Mouse (Mus musculus) left cerebral cortex, adult 8-10 months (tissue): Measurements from ENCODE around the gene Aif1. TPM values are rescaled to one million over a fixed set of nuclear protein-coding genes. Genes with fewer than 3 reads are reported as not detected.

Source experiments
- DNase-seq, 2 experiments: peaks; one replicate each; pipeline ENCODE4 v3.0.0; 2022; ENCODE audit warnings: low spot score in 2 of 2
- total RNA-seq, 4 experiments: library from RNA; stranded (reverse); gene quantifications; 2 replicates each; pipeline ENCODE4 v1.2.4; 2022

The Aif1 gene
- total RNA-seq, 4 experiments from 2014 or later: 11.2 to 30.3 (median 17.4) TPM

DNA sequence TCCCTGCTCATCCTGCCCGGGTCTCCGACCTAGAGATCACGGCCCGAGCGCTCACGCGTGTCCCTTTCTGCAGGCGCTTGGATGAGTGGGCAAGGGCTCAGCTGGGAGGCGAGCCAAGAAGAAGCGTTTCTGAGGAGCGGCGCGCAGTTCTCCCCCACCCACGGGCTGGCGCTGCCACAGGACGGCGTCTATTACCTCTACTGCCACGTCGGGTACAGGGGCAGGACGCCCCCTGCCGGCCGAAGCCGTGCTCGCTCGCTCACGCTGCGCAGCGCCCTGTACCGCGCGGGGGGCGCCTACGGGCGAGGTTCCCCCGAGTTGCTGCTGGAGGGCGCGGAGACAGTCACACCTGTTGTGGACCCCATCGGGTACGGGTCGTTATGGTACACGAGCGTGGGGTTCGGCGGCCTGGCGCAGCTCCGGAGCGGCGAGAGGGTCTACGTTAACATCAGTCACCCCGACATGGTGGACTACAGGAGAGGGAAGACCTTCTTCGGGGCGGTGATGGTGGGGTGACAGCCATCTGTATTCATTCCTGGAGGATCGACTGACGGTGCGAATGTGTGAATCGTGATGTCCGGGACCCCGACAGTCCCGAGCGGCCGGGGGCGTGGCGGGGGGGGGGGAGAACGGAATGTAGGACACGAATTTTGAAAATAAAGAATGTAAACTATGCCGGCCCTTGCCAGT is 19.9 kb upstream of the Aif1 start:
- DNase-seq: peak; percentile 65 to 76

DNA sequence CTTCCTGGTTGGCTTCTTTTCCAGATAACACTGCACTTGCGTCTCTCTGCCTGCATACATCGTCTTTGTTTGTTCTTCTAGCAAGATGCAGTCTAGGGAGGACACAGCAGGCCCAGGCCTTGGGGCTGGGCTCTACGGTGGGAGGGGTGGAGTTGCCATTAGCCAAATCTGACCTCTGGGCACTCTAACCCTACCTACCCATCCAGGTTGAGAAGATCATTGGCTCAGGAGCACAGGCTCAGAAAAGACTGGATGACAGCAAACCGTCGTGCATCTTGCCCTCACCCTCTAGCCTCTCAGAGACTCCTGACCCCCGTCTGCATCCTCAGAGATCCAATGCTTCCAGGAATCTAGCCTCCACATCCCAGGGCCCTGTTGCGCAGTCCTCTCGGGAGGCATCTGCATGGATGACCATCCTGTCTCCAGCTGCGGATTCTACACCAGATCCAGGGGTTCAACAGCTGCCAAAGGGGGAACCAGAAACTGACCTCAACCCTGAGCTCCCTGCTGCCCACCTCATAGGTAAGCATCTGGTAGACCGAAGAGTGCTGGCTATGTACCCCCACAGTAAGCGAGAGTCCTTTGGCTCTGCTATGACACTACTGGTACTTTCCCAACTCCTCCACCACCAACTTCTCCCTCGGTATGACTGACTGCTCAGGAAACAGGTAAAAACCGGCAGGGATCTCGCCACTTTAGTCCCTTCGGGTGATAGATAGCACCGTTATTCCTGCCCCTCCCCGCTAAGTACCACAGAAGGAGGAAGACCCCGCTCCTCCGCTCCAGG is 19.2 kb upstream of the Aif1 start:
- no peak for DNase-seq

DNA sequence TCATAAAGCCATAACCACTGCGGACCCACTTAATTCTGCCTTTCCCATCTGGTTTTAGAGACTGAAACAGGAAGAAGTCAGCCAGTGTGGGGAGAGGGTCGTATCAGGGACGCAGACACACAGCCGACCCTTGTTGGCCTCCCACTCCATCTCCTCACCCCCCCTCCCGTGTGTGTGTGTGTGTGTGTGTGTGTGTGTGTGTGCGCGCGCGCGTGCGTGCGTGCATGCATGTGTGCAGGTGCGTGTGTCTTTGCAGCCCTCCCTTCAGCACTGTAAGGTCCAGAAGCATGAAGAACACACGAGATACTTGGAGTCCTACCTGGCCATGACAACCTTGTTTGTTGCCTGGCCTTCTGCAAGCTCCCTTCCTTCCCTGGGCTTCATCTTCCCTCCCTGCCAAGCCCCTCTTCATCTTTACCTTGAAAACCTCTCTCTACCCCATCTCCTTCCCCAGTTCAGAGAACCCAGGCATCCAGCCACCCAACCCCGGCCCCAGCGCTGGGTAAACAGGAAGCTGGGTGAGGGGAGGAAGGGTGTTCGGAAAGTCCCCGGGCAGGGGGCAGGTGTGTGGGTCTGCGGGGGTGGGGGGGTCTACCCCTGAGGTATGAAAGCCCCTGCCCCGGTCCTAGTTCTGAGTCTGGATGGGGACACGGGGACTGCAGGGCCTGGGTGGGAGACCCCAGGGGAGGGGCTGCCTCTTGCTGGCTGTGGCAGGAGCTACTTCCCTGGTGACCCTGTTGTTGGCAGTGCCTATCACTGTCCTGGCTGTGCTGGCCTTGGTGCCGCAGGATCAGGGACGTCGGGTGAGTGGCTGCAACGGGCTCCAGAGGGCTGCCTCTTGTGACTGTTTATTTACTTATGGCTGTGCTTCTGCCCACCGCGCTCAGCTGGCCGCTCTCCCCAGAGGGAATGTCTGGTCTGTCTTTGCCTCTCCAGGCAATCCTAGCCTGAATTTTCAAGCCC is 18.3 kb upstream of the Aif1 start, which contains the start of gene Ltb:
TSS of gene Ltb (plus strand) at position 559 of the 963 bp plus-strand sequence.
- no peak for DNase-seq

DNA sequence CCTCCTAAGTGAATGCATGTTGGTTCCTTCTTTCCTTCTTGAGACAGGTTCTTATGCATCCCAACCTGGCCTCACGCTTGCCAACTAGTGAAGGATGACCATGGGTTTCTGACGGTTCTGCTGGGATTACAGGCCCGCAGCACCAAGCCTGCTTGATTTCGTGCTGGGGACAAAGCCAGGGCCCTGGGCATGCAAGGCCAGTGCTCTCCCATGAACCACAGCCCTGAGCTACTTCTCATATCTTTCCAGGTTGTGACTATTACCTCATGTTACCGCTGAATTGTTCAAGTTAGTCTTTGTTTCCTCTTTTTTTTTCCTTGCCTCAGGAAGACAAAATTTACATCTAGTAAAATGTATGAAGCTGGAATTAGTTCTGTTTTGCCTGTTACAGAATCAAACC is 17.1 kb upstream of the Aif1 start:
- DNase-seq: no peak

- no peak for DNase-seq
Observed at GRCm38 (mm10) chr17:35191723-35192122, 15.9 kb upstream of the Aif1 start.

- DNase-seq: no peak
Observed at GRCm38 (mm10) chr17:35190096-35190495, 14.2 kb upstream of the Aif1 start.

GRCm38 (mm10) chr17:35189186-35189585 is 13.3 kb upstream of the Aif1 start:
- DNase-seq: no peak

- no peak for DNase-seq
Observed at GRCm38 (mm10) chr17:35187959-35188610, 12.2 kb upstream of the Aif1 start, which contains the start of gene Lst1. Lst1 (minus strand) TSS chr17:35188439.

DNA sequence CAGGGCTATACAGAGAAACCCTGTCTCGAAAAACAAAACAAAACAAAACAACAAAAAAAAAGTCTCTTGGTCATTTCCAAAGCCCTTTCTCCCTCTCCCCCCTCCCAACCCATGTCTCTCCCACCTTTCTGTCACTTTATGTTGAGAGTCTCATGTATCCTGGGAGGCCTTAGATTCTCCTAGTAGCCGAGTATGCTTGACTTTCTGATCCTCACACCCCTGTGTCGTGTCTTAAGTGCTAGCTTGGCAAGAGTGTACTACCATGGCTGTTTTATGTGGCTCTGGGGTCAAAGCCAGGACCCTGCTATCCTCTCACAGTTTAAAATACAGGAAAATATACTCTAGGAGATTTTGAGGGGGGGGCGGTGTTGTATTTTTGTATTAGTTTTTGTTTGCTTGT is 11.5 kb upstream of the Aif1 start:
- no peak for DNase-seq

DNA sequence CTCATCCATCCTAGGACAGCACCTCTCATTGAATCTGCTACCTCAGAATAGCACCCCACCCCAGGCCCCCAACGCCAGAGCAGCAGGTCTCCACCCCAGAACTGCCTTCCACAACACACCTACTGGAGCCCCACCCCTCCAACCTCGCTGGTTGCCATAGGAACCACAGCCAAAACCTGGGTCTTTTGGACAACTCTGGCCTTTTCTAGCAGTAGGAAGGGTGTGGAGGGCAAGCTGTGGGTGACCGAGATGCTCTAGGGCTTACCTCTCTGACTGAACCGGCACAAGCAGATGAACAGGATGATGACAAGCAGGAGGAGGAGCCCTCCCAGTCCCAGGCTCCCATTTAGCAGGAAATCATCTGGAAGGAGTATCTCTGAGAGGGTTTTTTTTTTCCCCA is 10.8 kb upstream of the Aif1 start:
- no peak for DNase-seq

DNA sequence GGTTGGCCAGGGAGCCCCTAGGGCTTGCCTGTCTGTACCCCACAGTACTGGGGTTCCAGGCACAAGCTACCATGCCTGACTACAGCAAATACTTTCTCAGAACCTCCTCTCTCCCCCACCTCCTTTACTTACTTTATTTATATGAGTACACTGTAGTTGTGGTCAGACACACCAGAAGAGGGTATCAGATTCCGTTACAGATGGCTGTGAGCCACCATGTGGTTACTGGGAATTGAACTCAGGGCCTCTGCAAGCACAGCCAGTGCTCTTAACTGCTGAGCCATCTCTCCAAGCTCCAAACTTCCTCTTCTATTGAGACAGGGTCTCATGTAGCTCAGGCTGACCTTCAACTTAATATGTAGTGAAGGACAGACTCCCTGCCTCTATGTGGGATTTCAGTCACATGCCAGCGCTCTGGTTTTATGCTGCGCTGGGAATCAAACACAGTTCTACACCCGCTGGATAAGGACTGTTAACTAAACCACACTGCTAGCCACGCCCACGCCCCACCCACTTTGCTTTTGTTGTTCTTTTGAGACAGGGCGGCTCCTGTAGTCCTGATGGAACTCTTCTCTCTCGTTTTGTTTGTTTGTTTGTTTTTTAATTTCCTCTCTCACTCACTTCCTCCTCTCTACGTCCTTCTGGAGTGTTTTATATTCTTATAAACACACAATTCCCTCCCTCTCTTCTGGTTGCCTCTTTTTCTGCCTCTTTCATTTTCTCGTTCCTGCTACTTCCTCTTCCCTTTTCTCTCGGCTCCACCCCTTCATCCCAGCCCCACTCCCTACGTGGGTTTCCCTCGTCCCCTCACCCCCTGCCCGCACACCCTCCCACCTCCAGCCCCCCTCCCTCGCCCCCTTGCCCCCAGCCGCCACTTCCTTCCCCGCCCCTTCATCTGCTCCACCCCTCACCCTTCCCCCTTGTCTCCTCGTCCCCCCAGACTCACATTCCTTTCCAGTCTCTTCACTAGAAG is 10.1 kb upstream of the Aif1 start:
- no peak for DNase-seq

DNA sequence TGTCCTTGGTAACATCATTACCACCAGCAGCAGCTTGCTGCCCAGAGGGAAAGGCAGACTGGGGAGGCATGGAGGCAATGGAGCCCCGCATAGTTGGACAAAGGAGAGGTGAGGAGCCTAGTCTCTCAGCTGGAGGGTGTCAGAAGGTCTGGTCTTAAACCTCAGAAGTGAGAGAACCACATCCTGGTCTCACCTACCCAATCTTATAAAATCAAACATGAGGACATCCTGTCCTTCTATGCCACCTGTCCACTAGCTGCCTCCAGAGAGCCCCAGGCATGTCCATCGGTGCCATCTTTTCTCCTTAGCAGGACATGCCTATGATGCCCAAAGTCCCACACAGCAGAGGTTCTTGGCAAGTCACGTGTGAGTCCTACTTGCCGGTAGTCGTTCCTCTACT is 4.2 kb upstream of the Aif1 start:
- no peak for DNase-seq

DNA sequence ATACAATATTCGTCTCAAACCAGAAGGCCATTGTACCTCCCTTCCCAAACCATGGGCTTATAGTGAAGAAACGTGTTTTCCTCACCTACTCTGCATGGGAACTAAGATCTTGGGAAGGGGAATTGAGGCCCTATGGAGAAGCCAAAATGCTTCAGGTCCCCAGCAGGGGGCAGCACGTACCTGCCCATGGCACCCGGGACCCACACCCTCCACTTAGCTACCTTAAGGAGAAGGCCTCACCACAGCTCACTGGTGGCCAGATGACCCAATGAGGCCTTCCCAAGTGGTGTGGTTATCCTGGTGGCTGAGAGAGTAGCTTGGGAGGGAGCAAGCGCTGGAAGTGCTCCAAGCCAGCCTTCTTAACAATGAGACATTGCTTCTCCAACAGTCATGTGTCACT is 2.7 kb upstream of the Aif1 start:
- no peak for DNase-seq

DNA sequence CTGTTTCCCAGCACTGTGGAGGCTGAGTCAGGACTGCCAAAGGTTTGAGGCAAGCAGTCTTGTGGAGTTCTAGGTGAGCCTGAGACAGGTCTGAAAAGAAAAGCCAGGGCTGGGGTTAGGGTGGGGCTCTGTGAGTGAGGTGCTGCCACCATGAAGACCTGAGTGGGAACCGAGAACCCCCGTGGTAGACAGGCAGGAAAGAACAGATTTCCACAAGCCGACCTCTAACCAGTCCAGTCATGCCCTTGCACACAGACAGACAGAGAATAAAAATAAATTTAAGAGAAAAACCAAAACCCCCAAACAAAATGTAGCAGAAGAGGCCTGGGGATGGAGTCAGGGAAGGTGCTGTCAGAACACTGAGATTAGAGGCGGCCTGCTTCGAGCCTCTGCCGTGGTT is 486 bp downstream of the Aif1 start:
- DNase-seq: no peak

DNA sequence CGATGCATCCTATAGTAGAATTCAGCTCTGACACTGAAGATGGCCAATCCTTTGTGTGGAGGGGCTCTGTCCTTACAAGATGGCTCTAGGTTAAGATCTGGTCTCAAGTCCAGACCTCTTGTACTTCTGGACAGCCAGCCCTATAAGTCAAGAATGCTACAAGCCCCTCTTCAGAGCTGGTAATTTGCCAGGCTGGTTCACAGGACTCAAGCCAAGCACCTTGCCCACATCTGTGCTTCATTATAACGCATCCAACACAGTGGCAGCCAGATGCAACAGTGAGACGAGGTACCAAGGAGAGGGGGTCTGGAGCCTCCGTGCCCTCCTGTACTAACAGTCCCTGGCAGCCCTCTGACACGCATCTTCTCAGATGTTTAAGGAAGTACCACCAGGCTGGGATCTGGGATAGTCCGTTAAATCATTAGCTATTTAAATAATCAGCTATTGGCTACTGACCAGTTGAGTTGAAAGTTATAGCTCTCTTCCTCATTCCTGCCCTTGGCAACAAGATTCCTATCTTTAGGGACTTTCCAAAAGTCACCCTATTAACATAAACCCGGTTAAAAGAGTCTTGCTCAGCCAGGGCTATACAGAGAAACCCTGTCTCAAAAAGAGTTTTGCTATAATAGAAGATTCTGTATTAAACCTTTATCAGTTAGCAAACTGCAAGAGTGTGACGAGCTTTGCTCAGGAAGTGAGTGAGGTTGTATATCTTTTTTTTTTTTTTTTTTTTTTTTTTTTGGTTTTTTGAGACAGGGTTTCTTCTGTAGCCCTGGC is 1.5 kb downstream of the Aif1 start:
- no peak for DNase-seq

- no peak for DNase-seq
Observed at GRCm38 (mm10) chr17:35173329-35173728, 2.5 kb downstream of the Aif1 start.

DNA sequence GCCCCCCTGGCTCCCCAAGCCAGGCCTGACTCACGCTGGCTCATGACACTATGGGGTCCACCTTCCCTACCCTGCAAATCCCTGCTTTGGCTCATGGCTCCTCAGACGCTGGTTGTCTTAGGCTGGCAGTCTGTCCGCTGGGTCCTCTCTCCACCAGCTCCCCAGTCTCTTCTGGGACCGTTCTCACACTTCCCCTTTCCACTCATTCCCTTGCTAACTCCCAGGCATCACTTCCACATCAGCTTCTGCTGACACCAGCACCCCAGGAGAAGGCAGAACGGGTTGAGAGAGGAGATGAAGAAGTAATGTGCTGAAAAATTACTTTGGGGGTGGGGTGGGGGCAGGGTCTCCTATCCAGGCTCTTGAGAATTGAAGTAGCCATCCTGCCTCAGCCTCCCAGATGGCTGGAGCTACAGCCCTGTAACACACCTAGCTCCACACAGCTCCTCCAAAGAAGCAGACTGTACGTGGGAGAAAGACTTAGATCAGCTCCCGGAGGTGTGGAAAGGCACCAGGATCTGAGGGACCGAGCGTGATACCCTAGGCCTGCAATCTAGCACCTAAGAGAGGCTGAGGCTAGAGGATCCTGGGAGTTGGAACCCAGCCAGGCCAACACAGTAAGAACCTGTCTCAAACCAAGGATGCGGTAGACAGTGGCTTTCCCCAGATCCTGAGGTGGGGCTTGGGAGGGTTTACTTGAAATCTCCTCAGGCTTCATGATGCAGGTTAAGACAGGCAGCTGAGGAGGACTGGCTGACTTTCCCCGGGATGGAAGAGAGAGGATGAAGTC is 3.2 kb downstream of the Aif1 start:
- peak in 1 of 2 experiments; percentile 72 for DNase-seq

GRCm38 (mm10) chr17:35168541-35169207 is 7.2 kb downstream of the Aif1 start:
- DNase-seq: no peak
